Mouse (Mus musculus) stomach, embryonic 16.5 days (tissue): ENCODE results near the gene Gpt2. TPM values are rescaled to one million over a fixed set of nuclear protein-coding genes. Genes with fewer than 3 reads are reported as not detected.

Experiments used
- ATAC-seq: fragments of 200-750 bp; cut with Nextera tagmentation; 2 replicates; pipeline ENCODE4 v1.8.0; 2017; ENCODE audit warnings: moderate number of reproducible peaks, moderate TSS enrichment; ENCODE audit not compliant: insufficient read depth, low FRiP score
- H3K27ac ChIP-seq: fragments of 300-500 bp; sonication (generic); 2 replicates; pipeline ENCODE4 v1.5.1; 2014; ENCODE audit warnings: low read length
- H3K27me3 ChIP-seq: fragments of 300-500 bp; sonication (generic); 2 replicates; pipeline ENCODE4 v1.6.1; 2014; ENCODE audit warnings: low read length, control low read depth, mixed read lengths; ENCODE audit not compliant: control insufficient read depth, insufficient read depth
- H3K36me3 ChIP-seq: fragments of 300-500 bp; sonication (generic); 2 replicates; pipeline ENCODE4 v1.6.1; 2014; ENCODE audit warnings: low read length; ENCODE audit not compliant: control insufficient read depth, insufficient read depth
- H3K4me1 ChIP-seq: fragments of 300-500 bp; sonication (generic); 2 replicates; pipeline ENCODE4 v1.6.1; 2014; ENCODE audit warnings: low read length, control low read depth, mixed read lengths; ENCODE audit not compliant: control insufficient read depth, insufficient read depth
- H3K4me2 ChIP-seq: fragments of 300-500 bp; sonication (generic); 2 replicates; pipeline ENCODE4 v1.6.1; 2014; ENCODE audit warnings: low read depth, low read length, mixed read lengths
- H3K4me3 ChIP-seq: fragments of 300-500 bp; sonication (generic); replicated peaks from 2 replicates; pipeline ENCODE4 v1.5.1; 2014; ENCODE audit warnings: mild to moderate bottlenecking, low read length
- H3K9ac ChIP-seq: fragments of 300-500 bp; sonication (generic); 2 replicates; pipeline ENCODE4 v1.6.1; 2014; ENCODE audit warnings: low read length
- H3K9me3 ChIP-seq: fragments of 300-500 bp; sonication (generic); replicated peaks from 2 replicates; pipeline ENCODE4 v1.6.1; 2016; ENCODE audit warnings: low read length, control low read depth; ENCODE audit not compliant: control insufficient read depth
- WGBS: fragments of 180-500 bp; shearing (Covaris S2); extraction: QIAGEN DNeasy Blood & Tissue Kit; methylation state at CpG from one replicate; pipeline ENCODE4 v1.1.7; 2014; 5-methylcytosine and 5-hydroxymethylcytosine counted together
- polyA plus RNA-seq: library from polyadenylated mRNA; unstranded; fragments of >200 nt; fragmentation: Nextera tagmentation; extraction: Ambion mirVana; gene quantifications from 2 replicates; pipeline ENCODE4 v1.2.1, GENCODE M21; 2015

Gene Gpt2
- polyA plus RNA-seq, 1 experiment from 2014 or later: 26.7 TPM

DNA sequence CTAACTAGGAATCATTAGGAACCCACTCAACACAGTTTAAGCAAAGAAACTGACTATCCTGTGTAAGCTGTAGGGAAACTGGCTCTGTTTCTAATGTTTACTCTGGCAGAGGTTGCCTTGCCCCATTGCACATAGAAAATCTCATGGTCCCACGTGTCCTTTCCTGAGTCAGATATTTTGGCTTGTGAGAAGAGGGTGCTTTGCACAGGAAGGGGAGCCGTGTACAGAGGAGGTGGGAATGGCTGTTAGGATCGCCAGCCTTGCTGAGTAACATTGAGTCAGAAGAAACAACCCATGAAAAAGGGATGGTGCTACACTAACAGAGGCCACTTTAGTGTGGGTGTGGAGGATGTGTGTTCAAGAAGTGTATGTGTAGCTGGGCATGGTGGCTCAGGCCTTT is 36.6 kb downstream of the Gpt2 start:
- Histone ChIP-seq H3K4me1 (no peaks in the 10 kb centered on the region), H3K9ac (no peak overlapping the region), H3K9me3 (no peaks in the 10 kb centered on the region), H3K27me3 (no peaks in the 10 kb centered on the region), H3K27ac (no peak overlapping the region), H3K36me3 (no peaks in the 10 kb centered on the region; the same call in 1 of the 2 replicates), H3K4me2 (no peak overlapping the region), H3K4me3 (no peak overlapping the region)
- 66% methylated on average over 3 of the region's 3 CpGs for WGBS
- no peak for ATAC-seq

DNA sequence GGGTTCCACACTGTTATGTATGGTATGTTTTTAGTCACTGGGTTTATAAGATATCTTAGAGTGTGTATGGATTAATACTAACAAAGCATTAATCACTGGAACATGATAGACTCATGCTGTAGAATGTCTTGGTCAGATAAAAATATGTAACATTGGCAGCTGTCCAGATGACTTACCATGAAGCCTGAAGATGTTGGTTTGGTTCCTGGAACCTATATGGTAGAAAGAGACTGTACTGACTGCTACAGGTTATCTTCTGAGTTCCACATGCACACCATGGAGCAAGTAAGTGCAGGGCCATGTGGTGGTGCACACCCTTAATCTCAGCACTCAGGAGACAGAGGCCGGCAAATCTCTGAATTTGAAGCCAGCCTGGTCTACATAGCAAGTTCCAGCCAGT is 38.3 kb downstream of the Gpt2 start:
- no peak overlapping the region for H3K27ac ChIP-seq
- H3K4me2 ChIP-seq: no peak overlapping the region
- no peak for ATAC-seq
- no peak overlapping the region for H3K4me3 ChIP-seq
- no peak overlapping the region for H3K9ac ChIP-seq
- H3K27me3 ChIP-seq: no peaks in the 10 kb centered on the region
- H3K4me1 ChIP-seq: no peaks in the 10 kb centered on the region
- 88% methylated on average over 1 of the region's 1 CpGs for WGBS
- no peaks in the 10 kb centered on the region for H3K36me3 ChIP-seq
- no peaks in the 10 kb centered on the region for H3K9me3 ChIP-seq

DNA sequence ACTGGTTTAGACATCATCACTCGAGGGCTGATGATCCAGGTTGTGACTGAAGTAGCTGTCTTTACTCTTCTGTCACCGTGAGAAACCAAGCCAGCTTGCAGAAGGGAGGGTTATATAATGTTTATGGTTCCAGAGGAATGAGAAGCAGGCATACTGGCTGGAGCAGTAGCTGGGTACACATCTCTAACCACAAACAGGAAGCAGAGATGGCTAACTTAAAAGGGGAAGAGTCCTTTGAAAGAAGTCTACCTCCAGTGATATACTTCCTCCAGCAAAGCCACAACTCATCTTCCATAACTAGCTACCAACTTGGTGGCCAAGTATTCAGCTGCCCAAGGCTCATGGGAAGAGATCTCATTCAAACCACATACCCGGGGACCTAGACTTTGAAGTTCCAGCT is 39.1 kb downstream of the Gpt2 start:
- H3K27me3 ChIP-seq: no peaks in the 10 kb centered on the region
- no peak for ATAC-seq
- no peak overlapping the region for H3K4me3 ChIP-seq
- no peak overlapping the region for H3K9ac ChIP-seq
- peaks cover 3% of the 10 kb centered on the region; the same call in 1 of the 2 replicates for H3K36me3 ChIP-seq
- H3K9me3 ChIP-seq: no peaks in the 10 kb centered on the region
- no peaks in the 10 kb centered on the region for H3K4me1 ChIP-seq
- H3K4me2 ChIP-seq: no peak overlapping the region
- H3K27ac ChIP-seq: no peak overlapping the region
- 73% methylated on average over 3 of the region's 3 CpGs for WGBS

DNA sequence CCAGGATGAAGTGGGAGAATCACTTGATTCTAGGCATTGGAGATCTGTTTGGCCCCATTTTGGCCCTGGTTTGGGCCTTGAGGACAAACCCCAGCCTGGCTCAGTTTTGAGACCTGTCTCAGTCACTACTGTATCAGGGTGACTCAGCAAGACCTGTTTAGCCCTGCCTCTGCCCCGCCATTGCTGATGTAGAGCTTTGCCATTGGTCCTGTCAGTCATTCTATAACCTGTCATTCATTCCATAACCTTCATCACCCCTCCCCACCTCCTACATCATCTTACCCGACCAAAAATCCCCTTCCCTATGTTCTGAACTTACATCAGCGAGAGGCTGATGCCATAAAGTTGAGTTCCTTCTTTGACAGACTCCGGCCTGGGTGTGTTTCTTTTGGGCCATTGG is 40.5 kb downstream of the Gpt2 start:
- Histone ChIP-seq H3K9ac (no peak overlapping the region), H3K27ac (no peak overlapping the region), H3K4me1 (no peaks in the 10 kb centered on the region), H3K9me3 (no peaks in the 10 kb centered on the region), H3K36me3 (peaks cover 7% of the 10 kb centered on the region), H3K4me2 (no peak overlapping the region), H3K4me3 (no peak overlapping the region), H3K27me3 (no peaks in the 10 kb centered on the region)
- no peak for ATAC-seq
- WGBS: 88% methylated on average over 4 of the region's 4 CpGs

DNA sequence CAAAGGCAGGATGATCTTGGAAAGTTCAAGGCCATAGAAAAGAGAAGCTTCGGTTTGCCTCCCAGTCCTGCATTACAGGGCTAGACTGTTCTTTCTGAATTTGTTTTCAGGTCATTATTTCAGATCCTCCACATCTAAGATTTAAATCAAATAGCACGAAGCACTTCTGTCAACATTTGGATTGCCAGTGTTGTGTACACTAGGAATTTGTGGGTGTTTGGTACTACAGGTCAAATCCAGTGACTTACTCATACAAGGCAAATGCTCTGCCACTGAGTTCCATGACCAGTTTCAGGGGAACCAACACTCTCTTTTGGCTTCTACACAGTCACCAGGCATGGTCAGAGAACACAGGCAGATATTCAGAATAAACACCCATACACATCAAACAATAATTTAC is 41.1 kb downstream of the Gpt2 start:
- no peaks in the 10 kb centered on the region for H3K4me1 ChIP-seq
- peaks cover 13% of the 10 kb centered on the region for H3K36me3 ChIP-seq
- ATAC-seq: no peak
- no peak overlapping the region for H3K4me2 ChIP-seq
- H3K9me3 ChIP-seq: no peaks in the 10 kb centered on the region
- no peak overlapping the region for H3K27ac ChIP-seq
- no peaks in the 10 kb centered on the region for H3K27me3 ChIP-seq
- no peak overlapping the region for H3K4me3 ChIP-seq
- H3K9ac ChIP-seq: no peak overlapping the region
- 82% methylated on average over 2 of the region's 2 CpGs for WGBS

DNA sequence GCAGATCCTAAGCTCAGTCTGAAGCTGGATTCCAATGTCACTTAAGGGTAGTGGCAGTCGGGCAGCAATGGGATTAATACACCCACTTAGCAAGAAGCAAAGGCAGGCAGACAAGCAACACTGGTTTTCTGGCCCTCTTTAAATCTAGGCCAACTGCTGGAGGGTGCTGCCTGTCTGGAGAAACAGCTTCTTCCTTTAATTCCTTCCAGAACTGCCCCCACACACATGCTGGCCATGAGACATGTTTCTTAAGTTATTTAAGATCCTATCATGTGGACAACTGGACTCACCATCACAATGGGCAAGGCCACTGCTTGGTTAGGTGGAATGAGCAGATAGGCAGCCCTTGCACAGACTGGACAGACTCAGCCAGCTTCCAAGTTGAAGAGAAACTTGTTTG is 41.8 kb downstream of the Gpt2 start:
- H3K4me1 ChIP-seq: no peaks in the 10 kb centered on the region
- peaks cover 20% of the 10 kb centered on the region for H3K36me3 ChIP-seq
- H3K9me3 ChIP-seq: no peaks in the 10 kb centered on the region
- no peak overlapping the region for H3K9ac ChIP-seq
- no peaks in the 10 kb centered on the region for H3K27me3 ChIP-seq
- ATAC-seq: no peak
- no peak overlapping the region for H3K4me2 ChIP-seq
- no peak overlapping the region for H3K4me3 ChIP-seq
- H3K27ac ChIP-seq: no peak overlapping the region
- 81% methylated on average over 1 of the region's 1 CpGs for WGBS

DNA sequence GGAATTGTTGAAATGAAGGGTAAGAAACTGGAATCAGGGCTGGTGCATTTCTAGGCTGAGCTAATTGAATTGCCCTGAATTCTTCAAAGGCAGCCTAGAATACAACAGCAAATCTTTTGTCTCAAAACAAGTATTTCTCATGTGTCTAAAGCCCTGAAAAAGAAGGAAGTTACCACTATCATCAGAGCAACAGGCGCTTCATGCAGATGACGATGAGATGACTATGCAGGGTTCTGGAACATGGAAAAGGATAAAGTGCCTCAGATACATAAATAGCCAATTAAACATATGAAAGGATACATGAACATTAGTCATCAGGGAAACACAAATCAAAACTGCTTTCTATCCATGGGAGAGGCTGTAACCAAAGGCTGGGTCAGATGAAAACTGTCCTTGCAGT is 44.0 kb downstream of the Gpt2 start:
- WGBS: 98% methylated on average over 2 of the region's 2 CpGs
- Histone ChIP-seq H3K4me1 (no peaks in the 10 kb centered on the region), H3K27me3 (no peaks in the 10 kb centered on the region), H3K4me2 (no peak overlapping the region), H3K36me3 (peaks cover 25% of the 10 kb centered on the region), H3K27ac (no peak overlapping the region), H3K4me3 (no peak overlapping the region), H3K9ac (no peak overlapping the region), H3K9me3 (no peaks in the 10 kb centered on the region)
- no peak for ATAC-seq

DNA sequence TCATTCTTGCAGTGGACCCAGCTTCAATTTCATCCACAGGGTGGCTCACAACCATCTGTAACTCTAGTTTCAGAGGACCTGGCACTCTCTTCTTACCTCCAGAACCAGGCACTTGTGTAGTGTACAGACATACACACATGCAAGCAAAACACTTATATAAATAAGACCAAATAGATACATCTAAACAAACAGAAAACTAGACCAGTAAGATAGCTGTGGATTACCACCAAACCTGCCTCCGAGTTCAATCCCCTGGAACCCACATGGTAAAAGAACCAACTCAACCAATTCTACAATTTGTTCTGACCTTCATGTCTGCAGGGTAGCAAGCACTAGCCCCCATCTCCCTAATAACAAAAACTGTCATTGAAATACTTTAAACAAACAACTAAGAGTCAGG is 59.6 kb downstream of the Gpt2 start:
- Histone ChIP-seq H3K36me3 (peaks cover 14% of the 10 kb centered on the region), H3K9me3 (no peaks in the 10 kb centered on the region), H3K4me3 (no peak overlapping the region), H3K9ac (no peak overlapping the region), H3K27ac (no peak overlapping the region), H3K4me1 (0 out of 2 replicates have a peak, but pooled peaks cover 4% of the 10 kb centered on the region), H3K27me3 (no peaks in the 10 kb centered on the region), H3K4me2 (no peak overlapping the region)
- 90% methylated on average over 1 of the region's 1 CpGs for WGBS
- no peak for ATAC-seq

DNA sequence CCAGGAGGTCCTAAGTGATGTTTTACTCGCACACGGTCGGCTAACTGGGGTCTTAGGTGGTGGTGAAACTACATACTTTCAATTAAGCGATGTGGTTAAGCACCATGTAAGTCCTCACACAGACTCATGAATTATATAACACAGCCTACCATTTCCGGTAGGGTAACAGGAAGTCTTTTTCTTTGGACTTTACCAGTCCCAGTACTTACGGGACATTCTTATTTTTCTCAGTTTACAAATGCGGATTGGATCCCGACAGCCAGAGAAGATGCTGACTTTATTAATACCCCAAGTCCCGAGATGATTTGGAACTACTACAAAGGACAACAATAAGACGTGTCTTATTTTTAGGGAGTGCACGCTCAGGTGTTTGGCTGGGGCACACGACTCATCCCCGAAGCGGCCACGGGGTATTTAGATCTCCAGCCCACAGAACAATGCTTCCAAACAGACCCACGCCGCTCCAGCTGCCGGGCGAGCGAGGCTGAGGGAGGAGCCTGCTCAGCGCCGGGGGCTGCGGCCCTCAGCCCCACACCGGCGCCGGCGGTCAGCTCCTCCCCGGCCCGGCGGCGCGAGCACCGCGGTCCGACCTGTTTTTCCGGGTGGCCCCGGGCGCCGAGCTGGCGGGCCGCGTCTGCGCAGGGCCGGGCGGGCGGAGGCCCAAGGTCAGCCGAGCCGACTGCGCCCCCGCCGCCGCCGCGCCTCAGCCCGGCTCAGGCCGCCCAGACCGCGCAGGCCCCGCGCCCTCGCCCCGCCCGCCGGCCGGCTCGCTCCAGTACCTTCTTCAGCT is 62.2 kb downstream of the Gpt2 start:
- Histone ChIP-seq H3K4me1 (0 out of 2 replicates have a peak, but pooled peaks cover 4% of the 10 kb centered on the region), H3K9me3 (no peaks in the 10 kb centered on the region), H3K36me3 (0 out of 2 replicates have a peak, but pooled peaks cover 6% of the 10 kb centered on the region), H3K27me3 (no peaks in the 10 kb centered on the region), H3K27ac (peak overlapping the region; percentile 97), H3K9ac (peak overlapping the region; percentile 96), H3K4me3 (peak overlapping the region; percentile 90), H3K4me2 (peak overlapping the region; percentile 70)
- ATAC-seq: peak; percentile 93
- under 1% methylated on average over 65 of the region's 66 CpGs for WGBS
